Mouse (Mus musculus) frontal cortex, postnatal 36 days (tissue): ENCODE results near the gene Mast3.
A peak's percentile ranks its signal among the peaks of the same experiment; 100 is the strongest.

Experiments used
- DNase-seq, 2 experiments: peaks; one replicate each; pipeline ENCODE4 v3.0.0; 2022; ENCODE audit warnings: low spot score in 2 of 2

The Mast3 gene

DNA sequence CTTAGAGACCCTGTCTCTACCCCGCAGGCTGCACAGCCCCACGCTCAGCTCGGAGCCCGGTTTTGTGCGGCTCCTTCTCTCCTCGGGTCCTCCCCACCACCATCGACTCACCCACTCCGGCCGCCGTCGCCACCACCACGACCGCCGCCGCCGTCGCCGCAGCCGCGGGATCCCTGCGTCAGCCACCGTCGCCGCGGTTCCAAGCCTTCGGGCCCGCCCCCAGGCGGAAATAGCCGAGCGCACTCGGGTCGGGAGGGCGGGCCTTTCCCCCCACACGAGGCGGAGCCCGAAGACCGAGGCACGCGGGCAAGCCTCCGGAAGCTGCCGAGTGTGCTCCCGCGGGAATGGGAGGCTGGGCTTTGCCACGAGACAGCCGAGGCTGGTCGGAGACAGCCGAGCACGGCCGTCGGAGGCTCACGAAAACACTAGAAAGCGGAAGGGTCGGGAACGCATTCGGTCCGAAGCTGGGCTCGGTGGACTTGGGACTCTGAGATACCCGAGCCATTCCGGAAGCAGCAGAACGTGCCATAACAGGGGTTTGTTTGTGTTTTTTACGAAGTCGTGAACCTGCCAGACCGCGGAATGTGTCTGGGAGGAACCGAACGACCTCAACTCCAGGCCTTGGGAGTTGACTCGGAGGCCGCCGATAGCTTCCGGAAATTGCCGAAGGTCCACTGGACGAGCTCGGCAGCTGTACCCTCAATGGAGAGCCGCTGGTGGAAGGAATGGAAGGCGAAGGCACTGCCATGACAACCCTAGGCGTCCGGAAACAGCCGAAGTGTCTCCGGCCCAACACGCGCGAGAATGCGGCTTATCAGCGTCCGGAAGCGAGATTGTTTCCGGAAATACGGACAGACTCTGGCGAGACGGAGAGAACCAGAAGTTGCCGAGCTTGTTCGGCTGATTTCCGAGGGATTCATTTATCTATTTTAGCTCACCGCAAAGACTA lies 28.1 kb downstream of the Mast3 start, which contains the start of gene Pik3r2:
TSS of gene Pik3r2 (minus strand) at position 218 of the 949 bp plus-strand sequence.
- peak; percentile 97 to 99 for DNase-seq

DNA sequence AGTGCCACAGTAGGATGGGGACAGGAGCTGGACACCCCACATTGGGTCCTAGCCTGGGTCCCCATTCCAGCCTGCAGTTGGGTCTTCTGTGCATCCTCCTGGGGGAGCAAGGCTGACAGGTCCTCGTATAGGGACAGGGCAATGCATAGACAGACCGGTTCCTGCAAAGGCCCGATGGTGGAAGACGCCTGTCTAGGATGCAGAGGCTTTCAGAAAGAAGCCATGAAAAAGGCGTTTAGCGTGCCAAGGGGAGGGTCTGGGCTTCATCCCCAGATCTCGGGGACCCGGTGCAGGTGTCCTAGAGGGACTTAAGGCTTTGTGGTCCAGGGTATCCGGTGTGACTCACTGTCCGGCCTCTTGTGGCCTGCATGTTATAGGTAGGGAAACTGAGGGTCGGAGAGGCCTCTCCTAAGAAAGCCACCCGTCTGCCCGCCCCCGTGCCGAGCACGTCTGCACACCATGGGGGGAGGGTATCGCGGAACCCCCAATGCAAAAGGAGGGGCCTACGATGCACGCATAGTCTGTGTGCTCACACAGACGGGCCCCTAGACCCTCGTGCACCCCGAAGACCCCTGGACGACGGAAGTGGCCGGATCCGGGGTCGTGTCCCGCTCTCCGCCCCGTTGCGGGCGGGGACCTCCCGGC lies 28.9 kb downstream of the Mast3 start:
- no peak for DNase-seq

DNA sequence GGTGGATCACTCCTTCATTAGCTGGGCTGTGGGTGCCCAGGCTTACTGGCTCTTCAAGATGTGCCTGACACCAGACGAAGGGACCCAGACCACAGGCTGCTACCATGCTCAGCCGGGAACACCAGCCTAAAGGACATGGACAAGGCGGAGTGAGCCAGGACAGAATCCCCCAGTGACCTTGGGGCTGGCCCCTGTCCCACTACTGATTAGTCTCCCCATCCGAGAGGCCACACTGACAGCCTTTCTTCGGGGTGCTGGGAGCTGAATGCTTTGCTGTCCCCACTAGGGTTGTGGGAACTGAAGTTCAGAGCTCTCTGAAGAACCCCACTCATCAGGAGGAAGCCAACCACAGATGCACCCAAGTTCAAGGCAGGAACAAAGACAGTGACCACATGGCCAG lies 29.6 kb downstream of the Mast3 start:
- DNase-seq: no peak

DNA sequence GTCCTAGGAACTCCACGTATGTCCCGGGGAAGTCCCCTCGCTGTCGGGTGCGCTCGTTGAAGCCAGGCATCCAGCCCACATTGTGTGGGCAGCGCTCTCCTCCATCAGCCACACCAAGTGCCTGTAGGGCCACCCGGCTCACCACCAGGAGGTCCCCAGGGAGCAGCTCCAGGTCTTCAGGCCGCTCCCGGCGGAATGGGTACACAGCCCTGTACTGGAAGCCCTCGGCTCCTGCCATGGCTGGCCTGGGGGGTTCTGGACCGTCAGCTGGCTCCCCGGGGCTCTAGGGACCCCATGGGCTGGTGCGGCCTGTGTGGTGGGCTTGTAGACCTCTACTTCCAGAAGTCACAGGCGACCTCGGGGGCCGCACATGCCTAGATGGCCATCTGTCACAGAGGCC lies 30.1 kb downstream of the Mast3 start:
- no peak for DNase-seq

DNA sequence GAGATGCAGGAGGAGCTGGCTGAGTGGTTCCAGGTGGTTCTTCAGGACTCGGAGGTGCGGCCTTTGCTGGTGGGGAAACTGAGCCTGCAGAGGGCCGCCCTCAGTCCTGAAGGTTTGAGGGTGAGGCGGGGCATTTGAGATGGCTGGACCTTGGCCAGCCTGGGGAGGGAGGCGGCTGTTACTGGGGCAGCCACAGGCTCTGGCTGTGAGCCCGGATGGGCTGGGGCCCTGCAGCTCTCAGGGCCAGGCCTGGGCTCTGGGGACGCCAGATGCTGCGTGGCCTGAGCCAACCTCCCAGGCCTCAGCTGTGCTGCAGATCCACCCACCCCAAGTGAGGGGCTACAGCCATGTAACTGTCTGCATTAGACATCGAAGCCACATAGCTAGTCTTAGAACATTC lies 31.0 kb downstream of the Mast3 start:
- DNase-seq: no peak

DNA sequence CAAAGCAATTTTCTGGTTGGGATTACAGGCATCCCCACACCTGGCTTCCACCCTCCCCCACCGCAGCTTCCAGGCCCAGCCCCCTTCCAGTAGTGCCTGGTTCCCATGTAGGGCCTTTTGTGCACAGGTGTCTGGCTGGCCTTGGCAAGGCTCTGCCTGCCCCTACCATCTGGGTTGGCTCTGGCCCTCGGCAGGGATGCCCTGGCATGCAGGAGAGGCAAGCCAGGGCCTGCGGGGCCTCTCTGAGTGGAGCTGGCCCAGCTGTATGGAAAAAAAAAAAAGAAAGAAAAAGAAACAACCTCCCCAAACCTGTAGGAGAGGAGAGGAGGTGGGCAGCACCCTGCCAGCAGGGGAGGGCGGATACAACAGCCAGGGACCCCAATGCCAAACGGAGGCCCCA lies 31.4 kb downstream of the Mast3 start:
- no peak for DNase-seq

DNA sequence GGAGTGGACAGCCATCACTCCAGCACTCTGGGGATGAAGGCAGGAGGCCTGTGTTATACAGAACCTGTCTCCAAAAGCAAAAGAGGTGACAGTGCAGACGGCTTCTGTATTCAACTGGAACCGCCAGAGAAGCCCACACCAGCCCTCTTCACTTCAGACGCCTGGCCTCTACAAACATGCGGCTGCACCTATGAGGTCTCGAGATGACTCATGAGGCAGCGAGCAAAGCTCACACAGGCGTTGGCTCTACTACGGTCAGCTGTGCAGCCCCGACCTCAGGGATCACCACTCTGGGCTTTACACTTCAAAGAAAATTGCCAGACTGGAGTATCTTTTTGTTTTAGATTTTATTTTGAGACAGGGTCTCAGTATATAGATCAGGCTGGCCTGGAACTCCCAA lies 32.0 kb downstream of the Mast3 start:
- no peak for DNase-seq

DNA sequence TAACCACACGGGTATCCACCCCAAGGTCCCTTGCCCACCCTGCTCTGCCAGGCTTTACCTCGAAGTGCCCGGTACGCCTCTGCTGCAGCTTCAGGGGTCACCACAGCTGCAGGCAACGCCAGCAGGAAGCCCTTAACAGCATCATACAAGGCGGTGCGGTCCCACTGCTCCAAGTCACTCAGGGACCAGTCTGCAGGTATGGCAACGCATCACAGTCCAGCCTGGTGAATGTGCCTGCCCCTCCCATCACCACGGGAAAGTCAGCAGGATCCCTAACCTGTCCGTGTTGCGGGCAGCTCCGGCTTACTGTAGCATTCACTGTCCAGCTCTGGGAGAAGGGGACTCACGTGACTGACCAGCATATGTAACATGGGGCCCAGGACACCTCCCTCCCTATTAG lies 32.8 kb downstream of the Mast3 start:
- no peak for DNase-seq

DNA sequence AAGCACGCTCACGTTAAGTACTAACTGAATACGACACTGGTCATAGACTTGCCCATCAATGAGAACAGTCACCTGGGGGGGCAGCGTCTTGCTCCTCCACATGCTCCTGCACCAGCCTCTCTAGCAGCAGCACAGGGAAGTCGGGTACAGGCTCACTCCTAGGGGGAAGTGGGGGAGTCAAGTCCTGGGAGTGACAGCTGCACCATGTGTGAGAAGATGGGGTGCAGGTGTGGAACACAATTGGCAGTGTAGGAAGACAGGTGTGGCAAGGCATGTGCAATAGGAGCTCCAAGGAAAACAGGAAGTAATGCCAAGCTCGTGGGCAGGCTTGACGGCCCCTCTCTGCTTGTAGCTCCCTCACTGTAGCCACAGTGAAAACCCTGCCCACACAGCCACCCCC lies 33.6 kb downstream of the Mast3 start:
- no peak for DNase-seq

DNA sequence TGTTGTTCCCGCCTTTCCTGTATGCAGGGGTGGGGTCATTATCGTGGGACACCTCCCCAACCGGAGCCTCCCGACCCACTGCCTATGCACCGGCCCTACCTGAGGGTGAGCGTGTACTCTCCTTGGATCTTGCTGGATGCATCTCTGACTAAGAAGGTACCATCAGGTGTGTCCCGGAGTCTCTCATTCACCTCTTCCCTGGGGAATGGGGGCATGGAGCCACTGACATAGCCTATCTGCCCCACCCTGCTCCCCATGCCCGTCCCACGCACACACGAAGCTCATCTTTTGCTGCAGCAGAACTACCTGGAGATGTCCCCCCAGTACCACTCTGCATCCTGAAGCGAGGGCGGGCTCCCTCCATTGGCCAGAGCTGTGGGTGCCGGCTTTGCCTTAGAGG lies 34.1 kb downstream of the Mast3 start:
- no peak for DNase-seq

DNA sequence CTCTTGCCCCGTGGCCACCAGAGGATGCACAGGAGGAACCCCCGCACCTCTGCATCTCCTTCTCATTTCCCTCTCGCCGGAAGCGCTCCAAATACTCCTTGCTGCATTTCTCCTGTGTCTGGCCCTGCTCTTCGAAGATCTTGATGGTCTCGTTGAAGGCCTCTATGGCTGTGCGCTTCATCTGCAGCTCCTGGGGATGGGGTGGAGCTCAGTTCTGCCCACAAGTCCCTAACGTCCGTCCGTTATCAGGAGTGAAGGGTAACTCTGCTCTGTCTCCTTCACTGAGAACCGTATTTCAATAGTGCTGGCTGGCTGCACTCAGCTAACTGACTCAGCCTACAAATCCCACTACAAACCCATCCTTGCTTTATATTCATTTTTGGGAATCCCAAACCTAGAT lies 35.0 kb downstream of the Mast3 start:
- DNase-seq: no peak

DNA sequence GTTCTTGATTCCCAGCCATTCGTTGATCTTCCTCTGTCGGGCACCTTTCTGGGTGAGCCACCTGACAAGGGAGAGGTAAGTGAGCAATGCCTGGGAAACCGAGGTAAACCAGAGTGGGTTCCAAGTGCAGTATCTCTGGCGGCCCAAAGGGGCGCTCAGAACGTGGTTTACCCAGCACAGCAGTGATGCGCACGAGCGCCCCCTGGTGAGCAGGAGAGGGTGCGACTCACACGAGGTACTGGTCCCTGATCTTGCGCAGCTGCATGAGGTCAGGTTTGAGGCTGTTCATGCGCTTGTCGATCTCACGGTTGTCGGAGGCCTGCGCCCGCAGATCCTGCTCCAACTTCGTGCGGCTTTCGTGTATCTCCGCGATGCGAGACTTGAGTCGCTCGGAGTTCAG lies 35.5 kb downstream of the Mast3 start:
- DNase-seq: peak; percentile 95 to 97

DNA sequence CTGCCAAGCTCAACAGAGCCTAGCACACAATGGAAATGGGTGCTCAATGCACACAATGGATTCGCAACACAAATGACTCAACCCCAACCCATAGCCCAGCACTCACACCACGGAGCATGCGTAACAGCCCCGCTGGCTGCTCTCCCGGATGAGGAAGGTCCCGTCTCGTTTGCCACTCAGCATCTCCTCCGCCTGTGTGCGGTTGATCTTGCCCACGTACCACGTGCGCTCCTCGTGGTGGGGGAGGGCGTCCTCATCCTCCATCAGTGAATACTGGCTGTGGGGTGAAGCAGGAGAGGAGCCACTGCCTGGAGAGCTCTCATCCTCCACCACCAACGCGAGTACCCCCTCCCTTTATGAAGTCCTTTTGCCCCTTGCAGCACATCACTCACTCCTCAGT lies 35.9 kb downstream of the Mast3 start:
- DNase-seq: no peak

DNA sequence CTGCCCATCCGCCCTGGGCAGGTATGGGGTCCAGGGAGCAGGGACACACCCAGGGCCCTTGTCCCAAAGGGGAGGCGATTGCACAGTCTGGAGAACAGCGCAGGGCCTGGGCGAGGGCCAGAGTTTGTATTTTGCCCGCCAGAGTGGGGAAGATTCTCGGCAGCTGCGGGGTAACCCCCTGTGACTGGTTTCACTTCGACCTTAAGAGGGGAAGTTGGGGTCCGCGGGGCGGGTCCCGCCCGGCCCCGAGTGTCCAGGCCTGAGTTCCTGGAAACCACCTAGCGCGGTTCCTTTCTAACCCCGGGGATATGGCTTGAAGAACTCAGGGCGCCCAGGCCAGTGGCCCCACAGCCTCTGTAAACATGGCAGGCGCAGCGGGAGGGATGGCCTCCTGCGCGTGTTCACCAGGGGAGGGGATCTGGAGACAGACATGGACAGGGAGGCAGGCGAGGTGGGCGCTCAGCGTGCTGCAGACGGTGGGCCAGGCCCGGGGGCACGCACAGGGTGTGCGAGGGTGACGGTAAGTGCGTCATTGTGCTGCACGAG lies 36.5 kb downstream of the Mast3 start:
- no peak for DNase-seq

DNA sequence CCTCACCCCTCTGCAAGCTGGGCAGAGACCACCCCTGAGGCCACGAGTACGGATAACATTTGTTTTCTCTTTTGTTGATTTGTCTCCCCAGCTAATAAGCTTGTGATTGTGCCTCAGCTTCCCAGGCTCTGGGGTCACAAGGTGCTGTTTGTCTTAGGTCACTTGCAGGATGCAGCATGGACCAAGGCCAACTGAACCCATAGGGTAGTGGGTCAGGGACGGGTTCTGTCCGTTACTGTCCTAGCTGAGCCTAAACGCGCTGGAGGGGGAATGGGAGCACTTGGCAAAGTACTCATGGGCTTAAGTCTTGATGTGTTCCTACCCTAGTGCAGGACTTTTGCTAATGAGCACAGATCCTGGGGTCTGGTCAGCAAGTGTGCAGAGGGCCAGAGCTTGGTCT lies 37.4 kb downstream of the Mast3 start:
- no peak for DNase-seq

DNA sequence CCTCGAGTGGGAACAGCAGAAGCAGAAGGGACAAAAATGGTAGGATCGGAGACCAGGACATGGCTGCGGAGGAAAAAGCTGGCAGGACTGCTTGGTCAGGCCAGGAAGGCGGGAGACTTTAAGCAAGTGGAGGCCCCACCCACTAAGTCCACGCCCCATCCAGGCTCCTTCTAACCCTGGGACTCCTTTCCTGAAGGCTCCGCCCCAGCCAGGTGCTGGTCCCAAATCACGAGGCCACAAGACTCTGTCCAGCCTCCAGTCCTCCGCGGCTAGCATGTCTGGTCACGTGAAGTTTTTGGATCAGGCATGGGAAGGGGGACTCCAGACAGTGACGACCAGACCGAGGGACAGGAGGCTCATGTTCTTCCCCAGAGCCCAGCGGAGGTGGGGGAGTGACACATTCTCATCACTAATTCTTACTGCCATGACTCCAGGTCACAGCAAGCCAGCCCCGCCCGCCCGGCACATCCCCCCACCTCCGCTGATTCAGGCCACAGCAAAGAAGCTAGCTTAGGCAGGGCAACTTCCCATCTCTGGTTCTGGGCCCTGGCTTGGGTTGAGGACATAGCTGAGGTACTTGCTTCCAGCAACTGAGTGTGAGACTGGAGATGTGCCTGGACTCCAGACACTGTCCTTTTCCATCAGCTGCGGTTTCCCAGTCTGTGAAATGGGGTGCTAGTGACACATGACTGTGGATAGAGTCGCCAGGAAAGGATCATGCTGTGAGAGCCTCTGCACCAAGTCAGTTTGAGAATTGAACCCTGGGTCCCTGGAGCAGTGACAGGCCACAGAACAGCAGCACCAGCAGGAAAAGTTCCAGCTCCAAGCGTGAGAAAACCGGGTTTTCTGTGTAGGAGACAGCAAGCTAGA lies 38.0 kb downstream of the Mast3 start:
- no peak for DNase-seq

DNA sequence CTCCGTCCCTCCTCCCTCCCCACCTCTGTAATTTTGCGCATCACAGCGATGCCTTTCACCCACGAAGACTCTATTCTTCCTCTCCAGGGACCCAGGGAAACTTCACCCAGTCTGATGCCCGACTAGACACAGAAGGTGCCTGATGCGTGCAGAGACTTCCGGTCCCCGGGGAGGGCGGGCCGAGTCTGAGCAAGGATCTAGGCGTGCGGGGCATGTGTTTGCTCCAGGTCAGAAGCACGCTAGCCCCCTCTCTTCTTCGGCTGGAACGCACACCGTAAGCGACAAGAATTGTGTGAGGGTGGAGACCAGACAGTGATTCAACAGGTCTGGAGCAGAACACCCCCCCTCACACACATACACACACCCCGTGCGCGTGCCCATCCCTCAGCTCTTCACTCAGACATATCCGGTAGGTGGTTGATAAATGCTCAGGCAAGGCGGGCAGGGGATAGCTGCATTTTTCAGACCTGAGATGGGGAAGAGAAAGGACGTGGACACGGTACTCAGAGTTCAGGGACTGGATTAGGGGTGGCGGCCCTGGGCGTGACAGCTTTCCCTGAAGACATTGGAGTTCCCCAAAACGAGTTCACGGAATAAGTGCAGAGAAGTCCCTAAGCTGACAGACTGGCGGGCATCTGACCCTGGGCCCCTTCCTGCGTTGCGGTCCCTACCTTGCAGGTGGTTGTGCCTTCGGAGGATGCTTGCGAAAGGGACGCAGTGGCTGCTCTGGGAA lies 38.9 kb downstream of the Mast3 start:
- DNase-seq: no peak

DNA sequence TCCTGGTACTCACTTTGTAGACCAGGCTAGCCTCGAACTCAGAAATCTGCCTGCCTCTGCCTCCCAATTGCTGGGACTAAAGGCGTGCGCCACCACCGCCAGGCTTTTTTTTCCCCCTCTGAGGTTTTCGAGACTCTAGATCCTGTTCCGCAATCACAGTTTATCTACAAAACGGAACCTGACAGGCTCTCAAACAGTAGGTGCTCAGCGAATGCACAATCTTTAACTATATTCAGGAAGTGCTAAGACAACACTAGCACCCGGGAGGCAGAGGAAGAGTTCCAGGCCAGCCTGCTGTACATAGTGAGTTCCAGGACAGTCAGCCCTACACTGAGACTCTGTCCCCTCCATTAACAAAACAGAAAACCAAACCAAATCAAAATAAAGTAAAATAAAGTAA lies 39.5 kb downstream of the Mast3 start:
- no peak for DNase-seq

DNA sequence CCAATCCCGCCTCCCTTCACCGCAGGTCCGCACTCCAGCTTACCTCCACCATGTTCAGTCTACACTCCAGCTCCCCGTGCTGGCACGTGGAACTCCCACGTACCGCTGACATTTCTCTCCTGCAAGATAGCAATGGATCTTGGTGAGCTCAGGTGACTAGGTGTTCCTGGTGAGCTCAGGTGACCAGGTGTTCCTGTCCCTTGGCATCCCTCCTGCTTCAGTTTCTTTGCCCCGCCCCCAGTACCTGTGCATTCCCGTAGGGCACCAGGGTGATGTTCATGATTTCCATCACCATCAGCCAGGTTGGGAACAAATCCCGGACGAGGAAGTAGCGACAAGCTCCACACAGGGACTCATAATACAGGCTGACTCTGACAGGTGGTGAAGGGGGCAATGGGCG lies 40.2 kb downstream of the Mast3 start:
- DNase-seq: no peak

DNA sequence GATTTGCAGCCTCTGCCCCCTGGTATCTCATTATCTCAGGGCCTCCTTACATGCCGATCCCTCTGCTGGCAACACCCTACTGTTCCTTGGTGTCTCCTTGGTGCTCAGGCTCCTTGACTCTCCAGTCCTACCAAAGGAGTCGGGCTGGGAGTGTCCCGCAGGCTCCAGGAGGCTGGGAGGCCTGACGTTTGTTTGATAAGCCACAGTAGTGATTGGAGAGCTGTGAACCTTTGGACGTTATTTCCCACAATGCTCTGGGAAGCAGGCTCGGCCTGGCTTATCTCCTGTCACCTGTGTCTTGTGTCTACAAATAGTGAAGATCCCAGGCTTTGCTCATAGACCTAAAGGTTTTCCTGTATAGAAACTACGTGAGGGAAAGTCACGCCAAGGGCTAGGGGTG lies 40.8 kb downstream of the Mast3 start:
- DNase-seq: no peak

DNA sequence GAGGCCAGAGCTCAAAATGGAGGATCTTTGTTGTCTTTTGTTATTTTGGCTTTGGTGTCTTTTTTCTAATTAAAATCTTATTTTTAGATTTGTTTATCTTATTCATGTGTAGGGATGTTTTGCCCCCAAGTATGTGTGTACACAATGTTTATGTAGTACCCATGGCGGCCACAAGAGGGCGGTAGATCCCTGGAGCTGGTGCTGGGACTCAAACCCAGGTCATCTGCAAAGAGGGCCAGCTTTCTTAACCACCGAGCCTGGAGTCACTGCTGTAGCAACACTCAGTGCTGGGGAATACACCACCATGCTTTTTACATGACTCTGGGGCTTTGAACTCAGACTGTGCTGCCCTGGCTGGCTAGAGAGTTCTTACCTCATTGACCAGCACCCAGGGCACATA lies 41.5 kb downstream of the Mast3 start:
- no peak for DNase-seq
